Mouse (Mus musculus) embryonic facial prominence, embryonic 14.5 days (tissue): ENCODE results near the gene H2-Q4. TPM values are rescaled to one million over a fixed set of nuclear protein-coding genes. Genes with fewer than 3 reads are reported as not detected.
A peak's percentile ranks its signal among the peaks of the same experiment; 100 is the strongest.
"Not testable (repeated sequence)": the region's sequence is repeated elsewhere in the genome, so short reads cannot be mapped to it uniquely, and the experiment has no call there.

Source experiments
- ATAC-seq: fragments of 200-750 bp; cut with Nextera tagmentation; 2 replicates; pipeline ENCODE4 v1.8.0; 2017; ENCODE audit warnings: low read depth, moderate number of reproducible peaks, moderate TSS enrichment
- DNase-seq: peaks from one replicate; pipeline ENCODE4 v3.0.0-alpha.2; 2015; ENCODE audit warnings: low spot score
- H3K27ac ChIP-seq: fragments of 300-500 bp; sonication (generic); replicated peaks from 2 replicates; pipeline ENCODE4 v1.5.1; 2014; ENCODE audit warnings: low read depth, mild to moderate bottlenecking, low read length, moderate library complexity
- H3K27me3 ChIP-seq: fragments of 300-500 bp; sonication (generic); replicated peaks from 2 replicates; pipeline ENCODE4 v1.6.1; 2014; ENCODE audit warnings: low read length; ENCODE audit not compliant: control insufficient read depth, insufficient read depth
- H3K36me3 ChIP-seq: fragments of 300-500 bp; sonication (generic); 2 replicates; pipeline ENCODE4 v1.6.1; 2014; ENCODE audit warnings: low read length, mixed read lengths; ENCODE audit not compliant: control insufficient read depth, insufficient read depth
- H3K4me1 ChIP-seq: fragments of 300-500 bp; sonication (generic); 2 replicates; pipeline ENCODE4 v1.6.1; 2014; ENCODE audit warnings: antibody characterized with exemption, low read length; ENCODE audit not compliant: control insufficient read depth, insufficient read depth
- H3K4me2 ChIP-seq: fragments of 300-500 bp; sonication (generic); 2 replicates; pipeline ENCODE4 v1.6.1; 2014; ENCODE audit warnings: low read depth, mild to moderate bottlenecking, low read length, moderate library complexity, mixed read lengths
- H3K4me3 ChIP-seq: fragments of 300-500 bp; sonication (generic); 2 replicates; pipeline ENCODE4 v1.5.1; 2014; ENCODE audit warnings: low read depth, mild to moderate bottlenecking, low read length
- H3K9ac ChIP-seq: fragments of 300-500 bp; sonication (generic); 2 replicates; pipeline ENCODE4 v1.6.1; 2014; ENCODE audit warnings: low read depth, mild to moderate bottlenecking, low read length, moderate library complexity, mixed read lengths
- H3K9me3 ChIP-seq: fragments of 300-500 bp; sonication (generic); 2 replicates; pipeline ENCODE4 v1.6.1; 2016; ENCODE audit warnings: low read length; ENCODE audit not compliant: control insufficient read depth
- WGBS: fragments of 180-500 bp; shearing (Covaris S2); extraction: QIAGEN DNeasy Blood & Tissue Kit; methylation state at CpG from one replicate; pipeline ENCODE4 v1.1.7; 2014; 5-methylcytosine and 5-hydroxymethylcytosine counted together
- polyA plus RNA-seq: library from polyadenylated mRNA; unstranded; fragments of >200 nt; fragmentation: Nextera tagmentation; extraction: Ambion mirVana; gene quantifications from 2 replicates; pipeline ENCODE4 v1.2.1, GENCODE M21; 2014

H2-Q4 gene
- polyA plus RNA-seq, 1 experiment from 2014 or later = 1.3 TPM

DNA sequence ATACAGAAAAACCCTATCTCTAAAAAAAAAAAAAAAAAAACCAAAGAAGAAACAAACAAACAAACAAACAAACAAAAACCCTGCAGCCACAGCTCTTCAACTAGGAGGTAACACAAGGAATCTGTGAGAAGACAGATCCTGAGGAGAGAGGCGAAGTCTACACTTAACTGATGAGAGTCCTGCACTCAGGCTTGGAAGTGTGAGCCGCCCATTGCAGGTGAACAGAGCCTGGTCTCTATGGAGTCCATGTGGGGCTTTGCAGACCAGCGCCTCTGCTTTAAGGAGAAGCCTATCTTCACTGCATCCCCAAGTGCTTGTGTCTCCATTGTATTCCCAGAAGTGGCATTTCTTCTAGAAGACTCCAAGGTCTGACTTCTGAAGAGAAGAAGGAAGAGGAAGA, 44.7 kb downstream of the H2-Q4 start:
- not testable (repeated sequence) for ATAC-seq, H3K27ac ChIP-seq, DNase-seq, H3K4me1 ChIP-seq, H3K36me3 ChIP-seq, H3K4me3 ChIP-seq, H3K9me3 ChIP-seq, H3K4me2 ChIP-seq, H3K9ac ChIP-seq
- 86% methylated on average over 3 of the region's 3 CpGs for whole genome bisulfite sequencing
- H3K27me3 ChIP-seq = peaks cover 30% of the 10 kb centered on the region

DNA sequence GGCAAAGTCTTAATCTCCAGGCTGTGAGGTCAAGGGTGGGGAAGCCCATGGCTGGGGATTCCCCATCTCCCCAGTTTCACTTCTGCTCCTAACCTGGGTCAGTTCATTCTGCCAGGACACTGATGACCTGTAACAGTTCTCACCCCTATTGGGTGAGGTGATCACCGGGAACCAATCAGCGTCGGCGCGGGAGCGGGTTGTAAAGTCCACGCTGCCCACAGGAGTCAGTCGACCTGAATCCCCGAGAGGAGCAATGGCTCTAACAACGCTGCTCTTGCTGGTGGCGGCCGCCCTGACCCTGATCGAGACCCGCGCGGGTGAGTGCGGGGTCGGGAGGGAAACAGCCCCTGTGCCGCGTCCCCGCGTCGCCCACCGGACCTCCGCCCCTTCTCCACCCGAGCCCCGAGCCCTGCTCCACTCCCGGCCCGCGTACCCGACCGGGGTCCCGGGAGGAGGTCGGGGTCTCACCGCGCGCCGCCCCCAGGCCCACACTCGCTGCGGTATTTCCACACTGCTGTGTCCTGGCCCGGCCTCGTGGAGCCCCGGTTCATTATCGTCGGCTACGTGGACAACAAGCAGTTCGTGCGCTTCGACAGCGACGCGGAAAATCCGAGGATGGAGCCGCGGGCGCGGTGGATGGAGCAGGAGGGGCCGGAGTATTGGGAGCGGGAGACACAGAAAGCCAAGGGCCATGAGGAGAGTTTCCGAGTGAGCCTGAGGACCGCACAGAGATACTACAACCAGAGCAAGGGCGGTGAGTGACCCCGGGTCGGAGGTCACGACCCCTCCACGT, 45.4 kb downstream of the H2-Q4 start, which contains the start of gene H2-Q6:
Gene H2-Q6 (plus strand): TSS at position 227 of the 793 bp plus-strand sequence.
- H3K4me3 ChIP-seq = peak within 1 kb of the TSS; percentile 38
- H3K36me3 ChIP-seq, H3K9me3 ChIP-seq, H3K27ac ChIP-seq, H3K4me1 ChIP-seq: not testable (repeated sequence)
- H3K4me2 ChIP-seq = peak within 1 kb of the TSS; percentile 58
- WGBS = 2% methylated on average over 45 of the region's 66 CpGs
- H3K9ac ChIP-seq = peak within 1 kb of the TSS; percentile 30; the same call in 1 of the 2 replicates
- DNase-seq = peak; percentile 38
- ATAC-seq = peak; percentile 75; the same call in 1 of the 2 replicates
- H3K27me3 ChIP-seq = peaks cover 30% of the 10 kb centered on the region

DNA sequence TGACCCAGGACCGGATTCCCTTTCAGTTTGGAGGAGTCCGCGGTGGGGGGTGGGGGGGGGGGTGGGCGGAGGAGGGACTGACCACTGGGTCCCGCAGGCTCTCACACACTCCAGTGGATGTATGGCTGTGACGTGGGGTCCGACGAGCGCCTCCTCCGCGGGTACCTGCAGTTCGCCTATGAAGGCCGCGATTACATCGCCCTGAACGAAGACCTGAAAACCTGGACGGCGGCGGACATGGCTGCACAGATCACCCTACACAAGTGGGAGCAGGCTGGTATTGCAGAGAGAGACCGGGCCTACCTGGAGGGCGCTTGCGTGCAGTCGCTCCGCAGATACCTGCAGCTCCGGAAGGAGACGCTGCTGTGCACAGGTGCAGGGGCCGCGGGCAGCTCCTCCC, 46.1 kb downstream of the H2-Q4 start:
- not testable (repeated sequence) for H3K9me3 ChIP-seq, H3K27ac ChIP-seq, H3K36me3 ChIP-seq, H3K4me1 ChIP-seq, ATAC-seq, DNase-seq, H3K9ac ChIP-seq
- H3K27me3 ChIP-seq = peaks cover 30% of the 10 kb centered on the region
- WGBS = 15% methylated on average over 26 of the region's 28 CpGs
- peak overlapping the region; percentile 58 for H3K4me2 ChIP-seq
- peak overlapping the region; percentile 38 for H3K4me3 ChIP-seq

DNA sequence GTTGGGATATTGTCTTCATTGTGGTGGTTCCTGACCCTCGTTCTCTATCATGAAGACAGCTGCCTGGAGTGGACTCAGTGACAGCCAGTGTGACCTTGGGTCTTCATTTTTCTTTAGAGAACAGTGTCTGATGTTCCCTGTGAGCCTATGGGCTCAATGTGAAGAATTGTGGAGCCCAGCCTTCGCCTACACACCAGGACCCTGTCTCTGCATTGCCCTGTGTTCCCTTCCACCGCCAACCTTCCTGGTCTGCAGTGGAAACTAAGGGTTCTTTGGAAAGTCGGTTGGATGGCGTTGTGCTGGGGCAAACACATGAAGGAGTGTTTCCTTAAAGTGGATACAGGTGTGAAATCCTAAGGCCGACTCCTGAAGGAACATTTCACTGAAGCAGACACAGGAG, 49.5 kb downstream of the H2-Q4 start:
- DNase-seq = not testable (repeated sequence)

DNA sequence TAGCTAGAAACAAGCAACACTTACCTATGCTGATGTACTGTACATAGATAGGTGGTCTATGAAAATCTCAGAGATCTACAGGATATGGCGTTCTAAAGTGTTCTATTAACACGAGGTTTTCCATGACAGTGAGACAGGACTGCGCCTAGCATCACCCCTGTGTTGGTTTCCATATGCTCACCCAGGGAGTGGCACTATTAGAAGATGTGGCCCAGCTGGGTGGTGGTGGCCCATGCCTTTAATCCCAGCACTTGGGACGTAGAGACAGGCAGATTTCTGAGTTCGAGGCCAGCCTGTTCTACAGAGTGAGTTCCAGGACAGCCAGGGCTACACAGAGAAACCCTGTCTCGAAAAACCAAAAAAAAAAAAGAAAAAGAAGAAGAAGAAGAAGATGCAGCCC, 51.3 kb downstream of the H2-Q4 start:
- peaks cover 11% of the 10 kb centered on the region for H3K27me3 ChIP-seq
- not testable (repeated sequence) for H3K9me3 ChIP-seq, H3K9ac ChIP-seq, H3K4me2 ChIP-seq, H3K36me3 ChIP-seq, H3K4me1 ChIP-seq, DNase-seq, ATAC-seq, H3K27ac ChIP-seq, H3K4me3 ChIP-seq
- 86% methylated on average over 6 of the region's 6 CpGs for WGBS

More for the DNA sequence above, 49.5 kb downstream of the H2-Q4 start:
- not testable (repeated sequence) for H3K9ac ChIP-seq, H3K9me3 ChIP-seq, H3K27ac ChIP-seq, H3K36me3 ChIP-seq, H3K4me3 ChIP-seq, ATAC-seq, H3K4me2 ChIP-seq, H3K4me1 ChIP-seq
- WGBS = 78% methylated on average over 6 of the region's 6 CpGs
- peaks cover 26% of the 10 kb centered on the region for H3K27me3 ChIP-seq

DNA sequence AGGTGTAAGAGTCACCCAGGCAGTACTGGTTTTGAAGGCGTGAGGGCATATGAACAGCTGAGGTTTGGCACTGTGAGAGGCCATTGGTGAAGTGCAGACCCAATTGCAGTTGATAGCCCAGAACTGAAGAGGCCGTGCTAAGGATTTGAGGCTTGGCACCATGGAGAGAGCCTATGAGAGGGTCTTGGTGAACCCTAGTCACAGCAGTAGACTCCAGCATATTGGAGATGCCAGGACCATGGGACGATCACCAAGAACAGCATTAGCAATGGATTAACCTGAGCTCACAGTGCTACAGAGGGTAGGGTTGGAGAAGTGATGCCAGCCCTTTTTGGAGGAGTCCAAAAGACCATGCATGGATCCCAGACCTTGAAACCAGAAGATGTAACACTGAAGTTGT, 52.8 kb downstream of the H2-Q4 start:
- H3K27ac ChIP-seq, DNase-seq, ATAC-seq, H3K4me1 ChIP-seq, H3K27me3 ChIP-seq, H3K36me3 ChIP-seq, H3K9me3 ChIP-seq, H3K4me3 ChIP-seq, H3K4me2 ChIP-seq, H3K9ac ChIP-seq: not testable (repeated sequence)
- 93% methylated on average over 2 of the region's 3 CpGs for WGBS

DNA sequence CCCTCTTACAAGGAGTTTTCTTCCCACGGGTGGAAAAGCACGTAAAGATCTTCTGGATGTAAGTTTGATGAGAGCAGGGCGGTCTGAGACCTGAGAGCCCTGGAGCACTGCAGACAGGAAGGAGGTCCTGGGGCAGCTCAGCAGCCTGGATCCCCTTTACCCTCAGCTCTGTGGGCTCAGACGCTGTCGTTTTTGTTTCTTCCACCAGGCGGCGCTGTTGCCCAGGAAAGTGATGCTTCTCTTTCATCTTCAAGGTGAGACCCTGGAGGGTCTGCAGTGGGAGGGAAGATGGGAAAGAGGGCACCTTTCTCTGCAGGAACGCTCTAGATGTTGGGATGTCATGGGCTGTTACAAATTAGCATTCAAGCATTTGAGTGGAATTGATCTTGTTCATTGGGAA, 55.4 kb downstream of the H2-Q4 start:
- H3K9ac ChIP-seq, DNase-seq, H3K36me3 ChIP-seq, H3K4me2 ChIP-seq, H3K27ac ChIP-seq, H3K4me3 ChIP-seq, H3K9me3 ChIP-seq, H3K4me1 ChIP-seq, ATAC-seq, H3K27me3 ChIP-seq: not testable (repeated sequence)
- 7% methylated on average over 8 of the region's 8 CpGs for WGBS
